Mouse (Mus musculus) right cerebral cortex, adult 2 months (tissue): ENCODE data around the gene Ttc21b.

Experiments
- DNase-seq, 2 experiments: peaks; one replicate each; pipeline ENCODE4 v3.0.0; 2021 to 2022; ENCODE audit warnings: low spot score in 2 of 2

Gene Ttc21b

DNA sequence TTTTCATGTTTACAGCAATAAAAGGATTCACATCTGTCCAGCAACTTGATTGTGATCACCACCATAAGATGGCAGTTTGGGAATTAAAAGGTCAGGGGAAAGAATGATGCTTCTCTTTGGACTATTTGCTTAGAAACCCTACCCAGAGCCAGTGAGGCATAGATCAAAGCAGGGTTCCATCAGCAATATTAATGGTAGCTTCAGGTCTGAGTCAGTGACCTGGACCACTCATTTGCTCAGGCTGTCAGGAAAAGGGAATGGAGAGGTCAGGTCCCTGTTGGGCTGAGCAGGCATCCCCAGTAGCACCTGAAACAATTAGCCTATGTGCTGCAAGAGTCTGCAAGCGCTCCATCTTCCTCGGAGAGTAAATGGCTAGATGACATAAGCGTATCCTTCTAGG lies 84.8 kb downstream of the Ttc21b start:
- DNase-seq = no peak

DNA sequence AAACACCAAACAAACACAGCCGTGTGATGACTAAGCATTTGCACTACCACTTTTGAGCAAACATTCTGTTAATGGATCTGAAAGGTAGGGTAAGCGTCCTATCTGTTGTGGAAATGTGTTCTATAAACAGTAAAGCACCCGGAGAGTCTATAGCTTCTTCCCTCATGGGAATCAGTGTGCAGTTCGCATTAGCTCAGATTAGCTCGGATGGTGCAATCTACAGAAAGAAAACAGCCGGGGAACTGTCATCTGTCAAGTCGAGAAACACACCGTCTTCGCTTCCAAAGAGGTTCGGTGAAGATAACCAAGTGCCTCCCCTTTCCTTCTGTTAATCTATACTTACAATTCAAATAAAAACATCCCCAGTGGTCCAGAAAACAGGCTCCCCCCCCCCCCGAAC lies 85.7 kb downstream of the Ttc21b start:
- DNase-seq = no peak

DNA sequence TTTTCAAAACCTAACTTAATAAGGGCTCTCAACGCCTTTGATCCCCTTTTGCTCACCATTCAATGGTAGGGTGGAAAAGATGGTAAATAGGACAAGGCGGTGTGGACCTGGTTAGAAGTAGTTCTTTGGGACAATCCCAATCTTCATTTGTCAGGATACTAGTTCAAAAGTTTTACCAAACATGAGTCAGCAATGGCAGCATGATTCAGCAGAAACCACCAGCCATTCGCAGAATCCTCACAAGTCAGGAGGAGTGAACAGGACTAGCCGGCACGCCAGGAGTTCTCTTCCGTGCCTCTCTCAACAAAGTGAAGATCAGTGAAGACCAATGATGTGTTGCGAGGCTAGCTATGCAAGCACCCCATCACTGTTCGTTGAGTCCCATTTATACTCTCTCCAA lies 91.4 kb downstream of the Ttc21b start:
- DNase-seq = no peak

DNA sequence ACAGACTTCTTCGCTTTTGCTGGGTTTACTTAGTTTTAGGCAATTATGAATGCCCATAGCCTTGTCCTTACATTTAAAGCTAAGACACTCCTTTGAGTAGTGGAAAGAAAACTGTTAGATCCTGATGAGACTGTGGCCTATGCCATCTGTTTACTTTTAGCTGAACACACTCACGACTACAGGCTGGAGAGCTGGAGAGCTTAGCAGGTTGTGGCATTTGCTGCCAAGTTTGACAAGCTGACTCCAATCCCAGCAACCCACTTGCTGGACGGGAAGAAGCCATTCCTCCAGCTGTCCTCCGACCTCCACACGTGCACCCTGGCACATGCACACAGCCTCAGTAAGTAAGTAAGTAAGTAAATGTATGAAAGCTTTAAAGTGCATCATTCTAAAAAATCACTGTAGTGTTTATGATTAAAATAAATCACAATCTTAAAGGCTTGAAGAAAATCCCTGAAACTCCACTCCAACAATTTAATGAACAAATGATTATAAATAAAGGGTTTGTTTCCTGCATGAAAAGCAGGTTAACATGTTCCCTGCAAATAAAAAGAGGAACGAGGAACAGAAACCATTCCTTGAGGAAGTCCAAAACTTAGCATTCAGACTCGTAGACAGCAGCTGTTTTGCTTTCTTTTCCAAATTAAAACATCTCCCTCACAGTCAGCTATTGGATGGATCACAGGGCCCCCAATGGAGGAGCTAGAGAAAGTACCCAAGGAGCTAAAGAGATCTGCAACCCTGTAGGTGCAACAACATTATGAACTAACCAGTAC lies 98.1 kb downstream of the Ttc21b start:
- DNase-seq = no peak

DNA sequence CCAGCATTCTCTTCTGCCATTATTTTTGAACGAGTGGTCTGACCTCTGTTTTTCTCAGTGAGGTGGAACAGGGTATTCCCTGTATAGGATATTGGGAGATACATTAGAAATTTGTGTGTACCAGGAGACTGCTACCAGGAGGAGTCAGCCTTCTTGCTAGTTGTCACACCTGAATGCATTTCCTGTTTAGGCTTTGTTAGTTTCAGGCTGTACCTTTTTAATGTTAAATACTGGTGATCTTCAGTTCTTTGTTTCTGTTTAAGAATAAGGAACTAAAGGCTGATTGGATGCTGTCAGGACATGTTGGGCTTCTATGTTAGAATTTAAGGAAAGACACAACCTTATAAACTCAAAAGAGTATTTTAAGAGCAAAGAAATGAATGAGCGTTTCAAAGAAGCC lies 105.0 kb downstream of the Ttc21b start:
- DNase-seq = no peak

DNA sequence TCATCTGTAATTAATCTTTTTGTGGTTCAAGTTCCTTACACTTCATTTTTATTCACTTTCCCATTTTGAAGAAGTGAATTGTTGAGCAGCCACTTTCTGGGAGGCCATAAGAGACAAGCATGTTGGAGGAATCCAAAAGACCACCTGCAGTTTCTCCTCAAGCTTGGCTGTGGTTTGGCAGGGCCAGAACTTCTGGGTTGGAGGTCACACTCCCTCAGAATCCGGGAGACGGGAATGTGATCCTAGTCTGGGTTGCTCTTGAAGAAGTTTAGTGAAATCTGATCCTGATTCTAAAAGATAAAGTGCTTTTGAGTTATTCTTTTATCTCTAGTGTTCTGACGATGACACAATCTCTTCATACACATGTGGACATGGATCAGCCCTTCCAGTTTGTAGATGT lies 105.9 kb downstream of the Ttc21b start:
- DNase-seq = no peak

DNA sequence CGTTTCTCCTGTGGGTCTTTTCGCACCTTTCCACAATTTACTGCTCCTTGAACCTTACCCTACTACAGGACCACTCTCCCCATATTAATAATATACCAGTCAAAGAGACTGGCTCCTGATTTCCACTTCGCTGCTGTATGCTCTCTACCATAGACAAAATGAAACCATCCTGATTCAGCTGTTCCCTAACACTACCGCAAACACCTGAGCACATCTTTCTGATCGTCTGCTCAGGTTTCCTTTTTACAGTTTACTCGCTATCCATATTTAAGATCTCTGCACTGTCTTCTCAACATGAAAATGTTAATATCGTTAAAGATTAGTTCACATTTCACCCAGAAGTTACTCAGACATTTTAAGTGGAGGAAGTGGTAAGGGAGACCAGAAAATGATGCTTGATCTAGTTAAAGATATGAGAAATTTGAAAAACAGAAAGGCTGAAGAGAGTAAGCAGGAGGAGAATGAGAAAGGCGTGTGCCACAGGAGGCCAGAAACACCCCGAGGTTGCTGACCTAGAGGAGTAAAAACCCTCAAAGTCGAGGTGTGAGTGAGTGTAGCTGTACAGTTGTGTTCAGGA lies 107.7 kb downstream of the Ttc21b start:
- no peak for DNase-seq

DNA sequence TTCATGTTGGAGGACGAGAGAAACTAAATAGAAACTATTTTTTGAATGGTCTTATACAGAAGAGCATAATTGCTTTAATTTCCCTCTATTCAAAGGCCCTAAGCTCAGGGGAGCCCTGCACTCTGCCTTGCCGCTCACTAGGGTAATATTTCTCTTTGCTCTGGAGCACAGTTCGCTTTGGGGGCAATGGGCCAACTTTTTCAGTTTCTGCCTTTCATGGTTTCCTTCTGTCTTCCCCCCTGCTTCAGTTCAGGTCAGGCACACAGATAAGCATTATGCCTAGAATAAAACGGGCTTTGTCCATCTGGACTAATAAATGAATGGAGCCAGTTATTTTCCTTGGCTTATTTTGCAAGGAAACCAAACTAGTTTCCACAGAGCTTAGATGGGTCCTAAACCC lies 109.9 kb downstream of the Ttc21b start:
- no peak for DNase-seq

DNA sequence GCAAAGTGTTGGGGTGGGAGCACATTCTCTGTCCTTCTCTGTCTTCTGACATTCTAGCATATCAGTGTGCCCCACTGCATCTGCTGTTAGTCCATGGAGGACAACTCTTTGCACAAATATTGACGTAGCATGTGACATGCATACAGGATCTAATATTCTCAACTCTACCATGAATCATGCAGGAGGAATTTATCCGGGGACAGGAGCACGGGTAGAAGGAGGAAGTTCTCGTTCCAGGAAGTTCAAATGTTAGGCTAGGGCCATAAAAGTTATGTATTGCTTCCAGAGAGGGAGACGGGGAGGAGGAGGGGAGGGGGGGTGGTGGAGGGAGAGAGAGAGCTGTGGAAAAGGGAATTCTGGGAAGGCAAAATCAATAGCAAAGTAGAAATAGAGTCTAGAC lies 111.6 kb downstream of the Ttc21b start:
- no peak for DNase-seq

DNA sequence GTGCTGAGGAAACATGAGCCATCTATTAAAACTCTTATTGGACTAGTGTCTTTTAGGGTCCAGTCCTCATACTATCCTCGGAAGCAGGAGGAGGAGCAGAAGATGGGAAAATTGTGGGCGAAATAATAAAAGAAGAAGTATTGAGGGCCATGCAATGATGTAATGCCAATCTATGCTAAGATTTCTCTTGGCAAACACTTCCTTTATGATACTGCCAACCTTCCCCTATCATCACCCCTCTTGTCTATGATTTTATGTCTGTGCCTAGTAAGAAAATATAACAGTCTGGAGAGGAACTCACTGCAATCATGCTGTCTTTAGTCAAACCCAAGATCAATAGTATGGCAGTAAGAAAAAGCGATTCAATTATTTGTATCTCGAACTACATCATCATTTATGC lies 113.1 kb downstream of the Ttc21b start:
- no peak for DNase-seq

DNA sequence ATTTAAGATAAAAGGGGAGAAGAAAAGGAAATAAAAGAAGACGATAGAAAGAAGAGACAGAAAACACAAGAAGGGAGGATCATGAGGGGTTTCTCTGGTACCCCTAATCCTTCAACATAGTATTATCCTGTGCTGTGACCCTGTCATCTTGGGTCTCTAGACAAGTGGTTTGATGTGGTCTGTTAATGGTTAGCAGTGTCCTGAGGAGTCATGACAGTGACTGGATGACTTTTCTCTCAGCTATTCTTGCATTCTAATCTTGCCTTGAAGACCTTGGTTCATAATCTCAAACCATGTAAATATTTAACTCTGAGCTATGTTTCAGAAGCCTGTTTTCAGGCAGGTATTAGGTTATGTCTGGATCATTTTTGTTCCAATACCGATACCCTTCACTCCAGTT lies 113.7 kb downstream of the Ttc21b start:
- DNase-seq = no peak

DNA sequence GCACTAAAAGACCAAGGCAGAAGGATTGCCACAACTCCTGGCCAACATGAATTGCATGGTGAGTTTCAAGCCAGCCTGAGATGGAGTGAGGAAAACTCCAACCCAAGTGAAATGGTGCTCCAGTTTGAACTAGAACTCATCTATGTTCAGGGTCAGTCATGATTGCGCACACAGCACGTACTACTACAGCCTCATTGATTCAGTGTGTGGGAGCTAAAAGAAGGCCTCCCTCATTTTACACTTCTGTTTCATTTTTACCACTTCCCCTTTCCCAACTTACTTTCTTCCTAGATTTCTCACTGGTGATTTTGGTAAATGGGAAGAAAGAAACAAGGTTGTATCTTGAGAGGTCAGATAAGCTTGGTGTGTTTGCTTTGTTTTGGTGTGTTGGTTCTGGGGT lies 114.1 kb downstream of the Ttc21b start:
- DNase-seq = no peak

DNA sequence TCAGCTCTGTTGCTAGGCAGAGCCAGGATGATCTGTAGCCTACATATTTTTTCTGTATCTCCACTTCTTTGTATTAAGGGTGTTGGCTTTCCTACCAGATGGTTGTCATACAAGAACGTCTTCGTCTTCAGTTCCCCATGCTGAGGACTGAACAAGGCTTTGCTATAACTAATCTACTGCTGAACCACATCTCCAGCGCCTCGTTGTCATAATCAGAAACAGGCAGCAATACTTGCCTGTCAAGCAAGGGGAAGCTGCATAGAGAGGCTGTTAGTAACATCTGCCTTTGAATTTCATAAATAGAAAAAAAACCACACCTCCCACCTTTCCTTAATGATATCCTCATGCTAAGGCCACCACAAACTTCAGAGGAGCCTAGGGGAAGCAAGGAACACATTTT lies 116.2 kb downstream of the Ttc21b start:
- no peak for DNase-seq
